Mouse (Mus musculus) midbrain, embryonic 14.5 days (tissue): ENCODE data around the gene Gm5244. TPM values are rescaled to one million over a fixed set of nuclear protein-coding genes. Genes with fewer than 3 reads are reported as not detected.
A peak's percentile ranks its signal among the peaks of the same experiment; 100 is the strongest.

ENCODE experiments used
- ATAC-seq: fragments of 200-750 bp; cut with Nextera tagmentation; 2 replicates; pipeline ENCODE4 v1.8.0; 2017; ENCODE audit warnings: moderate number of reproducible peaks, moderate library complexity; ENCODE audit not compliant: low FRiP score, low TSS enrichment
- DNase-seq: peaks from one replicate; pipeline ENCODE4 v3.0.0-alpha.2; 2015
- H3K27ac ChIP-seq: fragments of 300-500 bp; sonication (generic); replicated peaks from 2 replicates; pipeline ENCODE4 v1.5.1; 2014; ENCODE audit warnings: mild to moderate bottlenecking, low read depth, low read length, moderate library complexity
- H3K27me3 ChIP-seq: fragments of 300-500 bp; sonication (generic); 2 replicates; pipeline ENCODE4 v1.6.1; 2014; ENCODE audit warnings: low read length, control low read depth, mixed read lengths; ENCODE audit not compliant: control insufficient read depth, insufficient read depth
- H3K36me3 ChIP-seq: fragments of 300-500 bp; sonication (generic); 2 replicates; pipeline ENCODE4 v1.6.1; 2014; ENCODE audit warnings: low read length, control low read depth; ENCODE audit not compliant: control insufficient read depth, insufficient read depth
- H3K4me1 ChIP-seq: fragments of 300-500 bp; sonication (generic); 2 replicates; pipeline ENCODE4 v1.6.1; 2014; ENCODE audit warnings: mild to moderate bottlenecking, antibody characterized with exemption, low read length, control low read depth; ENCODE audit not compliant: control insufficient read depth, insufficient read depth
- H3K4me2 ChIP-seq: fragments of 300-500 bp; sonication (generic); 2 replicates; pipeline ENCODE4 v1.6.1; 2014; ENCODE audit warnings: mild to moderate bottlenecking, low read length, moderate library complexity
- H3K4me3 ChIP-seq: fragments of 300-500 bp; sonication (generic); replicated peaks from 2 replicates; pipeline ENCODE4 v1.5.1; 2014; ENCODE audit warnings: low read depth, low read length
- H3K9ac ChIP-seq: fragments of 300-500 bp; sonication (generic); replicated peaks from 2 replicates; pipeline ENCODE4 v1.6.1; 2014; ENCODE audit warnings: mild to moderate bottlenecking, low read length, moderate library complexity
- H3K9me3 ChIP-seq: fragments of 300-500 bp; sonication (generic); 2 replicates; pipeline ENCODE4 v1.6.1; 2016; ENCODE audit warnings: low read length, control low read depth, mixed read lengths; ENCODE audit not compliant: control insufficient read depth
- WGBS: fragments of 180-500 bp; shearing (Covaris S2); extraction: QIAGEN DNeasy Blood & Tissue Kit; methylation state at CpG from one replicate; pipeline ENCODE4 v1.1.7; 2014; 5-methylcytosine and 5-hydroxymethylcytosine counted together
- polyA plus RNA-seq: library from polyadenylated mRNA; unstranded; fragments of >200 nt; fragmentation: Nextera tagmentation; extraction: Ambion mirVana; gene quantifications from 2 replicates; pipeline ENCODE4 v1.2.1, GENCODE M21; 2014

Gene Gm5244
- polyA plus RNA-seq, 1 experiment from 2014 or later: not detected

- Histone ChIP-seq H3K4me2 (no peak overlapping the region), H3K36me3 (no peaks in the 10 kb centered on the region), H3K4me3 (no peak overlapping the region), H3K27me3 (no peaks in the 10 kb centered on the region), H3K4me1 (no peaks in the 10 kb centered on the region), H3K27ac (no peak overlapping the region), H3K9me3 (no peaks in the 10 kb centered on the region), H3K9ac (no peak overlapping the region)
- 75% methylated on average over 2 of the region's 2 CpGs for WGBS
- DNase-seq: no peak
- ATAC-seq: no peak
Observed at GRCm38 (mm10) chr19:12806214-12806613, 40.3 kb upstream of the Gm5244 start.

GRCm38 (mm10) chr19:12812644-12813364, 33.7 kb upstream of the Gm5244 start:
- H3K27ac ChIP-seq: no peak overlapping the region
- no peak for ATAC-seq
- no peak overlapping the region for H3K4me3 ChIP-seq
- DNase-seq: no peak
- no peak overlapping the region for H3K4me2 ChIP-seq
- no peaks in the 10 kb centered on the region for H3K9me3 ChIP-seq
- no peaks in the 10 kb centered on the region for H3K4me1 ChIP-seq
- no peak overlapping the region for H3K9ac ChIP-seq
- no peaks in the 10 kb centered on the region for H3K36me3 ChIP-seq
- WGBS: 54% methylated on average over 1 of the region's 1 CpGs
- no peaks in the 10 kb centered on the region for H3K27me3 ChIP-seq

- Histone ChIP-seq H3K4me1 (no peaks in the 10 kb centered on the region), H3K27me3 (no peaks in the 10 kb centered on the region), H3K27ac (no peak overlapping the region), H3K9ac (no peak overlapping the region), H3K4me2 (no peak overlapping the region), H3K4me3 (no peak overlapping the region), H3K36me3 (no peaks in the 10 kb centered on the region), H3K9me3 (no peaks in the 10 kb centered on the region)
- no peak for ATAC-seq
- no peak for DNase-seq
- 80% methylated on average over 1 of the region's 1 CpGs for WGBS
Observed at GRCm38 (mm10) chr19:12813883-12814282, 32.6 kb upstream of the Gm5244 start.

- Histone ChIP-seq H3K27me3 (no peaks in the 10 kb centered on the region), H3K27ac (no peak overlapping the region), H3K9me3 (no peaks in the 10 kb centered on the region), H3K4me1 (no peaks in the 10 kb centered on the region), H3K9ac (no peak overlapping the region), H3K4me3 (no peak overlapping the region), H3K36me3 (no peaks in the 10 kb centered on the region), H3K4me2 (no peak overlapping the region)
- DNase-seq (no peak), ATAC-seq (no peak)
- WGBS: 94% methylated on average over 1 of the region's 1 CpGs
Observed at GRCm38 (mm10) chr19:12818507-12818906, 28.0 kb upstream of the Gm5244 start.

GRCm38 (mm10) chr19:12820383-12820782, 26.1 kb upstream of the Gm5244 start:
- H3K9me3 ChIP-seq: no peaks in the 10 kb centered on the region
- peak; percentile 75 for DNase-seq
- no peak overlapping the region for H3K4me3 ChIP-seq
- ATAC-seq: no peak
- H3K27ac ChIP-seq: no peak overlapping the region
- H3K36me3 ChIP-seq: no peaks in the 10 kb centered on the region
- WGBS: 42% methylated on average over 4 of the region's 4 CpGs
- no peak overlapping the region for H3K9ac ChIP-seq
- no peak overlapping the region for H3K4me2 ChIP-seq
- no peaks in the 10 kb centered on the region for H3K27me3 ChIP-seq
- H3K4me1 ChIP-seq: no peaks in the 10 kb centered on the region

- Histone ChIP-seq H3K4me2 (no peak overlapping the region), H3K4me1 (no peaks in the 10 kb centered on the region), H3K27me3 (no peaks in the 10 kb centered on the region), H3K9me3 (no peaks in the 10 kb centered on the region), H3K4me3 (no peak overlapping the region), H3K27ac (no peak overlapping the region), H3K9ac (no peak overlapping the region), H3K36me3 (no peaks in the 10 kb centered on the region)
- peak; percentile 4 for DNase-seq
- no peak for ATAC-seq
- 78% methylated on average over 4 of the region's 4 CpGs for WGBS
Observed at GRCm38 (mm10) chr19:12824549-12824948, 21.9 kb upstream of the Gm5244 start.

GRCm38 (mm10) chr19:12830823-12831430, 15.6 kb upstream of the Gm5244 start:
- ATAC-seq: no peak
- H3K4me2 ChIP-seq: no peak overlapping the region
- no peak overlapping the region for H3K4me3 ChIP-seq

GRCm38 (mm10) chr19:12831559-12831958, 14.9 kb upstream of the Gm5244 start:
- Histone ChIP-seq H3K27ac (no peak overlapping the region), H3K4me1 (no peaks in the 10 kb centered on the region), H3K9ac (no peak overlapping the region), H3K36me3 (no peaks in the 10 kb centered on the region), H3K9me3 (no peaks in the 10 kb centered on the region), H3K4me2 (no peak overlapping the region), H3K4me3 (no peak overlapping the region), H3K27me3 (no peaks in the 10 kb centered on the region)
- ATAC-seq (no peak), DNase-seq (no peak)
- WGBS: 58% methylated on average over 1 of the region's 1 CpGs

More at GRCm38 (mm10) chr19:12830823-12831430, 15.6 kb upstream of the Gm5244 start:
- H3K36me3 ChIP-seq: no peaks in the 10 kb centered on the region
- no peak overlapping the region for H3K9ac ChIP-seq
- no peak overlapping the region for H3K27ac ChIP-seq
- no peaks in the 10 kb centered on the region for H3K4me1 ChIP-seq
- DNase-seq: no peak
- WGBS: 73% methylated on average over 2 of the region's 2 CpGs
- no peaks in the 10 kb centered on the region for H3K9me3 ChIP-seq
- no peaks in the 10 kb centered on the region for H3K27me3 ChIP-seq

GRCm38 (mm10) chr19:12833625-12834024, 12.9 kb upstream of the Gm5244 start:
- H3K4me3 ChIP-seq: no peak overlapping the region
- H3K4me2 ChIP-seq: no peak overlapping the region
- H3K36me3 ChIP-seq: no peaks in the 10 kb centered on the region
- no peak overlapping the region for H3K9ac ChIP-seq
- H3K27ac ChIP-seq: no peak overlapping the region
- H3K27me3 ChIP-seq: no peaks in the 10 kb centered on the region
- no peak for ATAC-seq
- 86% methylated on average over 3 of the region's 3 CpGs for WGBS
- no peak for DNase-seq
- H3K4me1 ChIP-seq: no peaks in the 10 kb centered on the region
- no peaks in the 10 kb centered on the region for H3K9me3 ChIP-seq
